Mouse (Mus musculus) spleen, adult 2 months (tissue): ENCODE data around the gene Lipf.

Source experiments
- CTCF ChIP-seq: fragments of 200-500 bp; IDR thresholded peaks from 2 replicates; pipeline ENCODE4 v1.5.1; 2011; ENCODE audit warnings: mild to moderate bottlenecking, inconsistent platforms; ENCODE audit not compliant: insufficient read depth, insufficient read length, insufficient replicate concordance; ENCODE audit errors: extremely low read depth
- POLR2A ChIP-seq: fragments of 200-500 bp; IDR thresholded peaks from 2 replicates; pipeline ENCODE4 v1.6.1; 2011; ENCODE audit warnings: low read depth, low read length, inconsistent platforms

GRCm38 (mm10) chr19:34022759-34023158 is 61.8 kb downstream of the Lipf start:
- TF ChIP-seq POLR2A (no peak), CTCF (no peak)
